Mouse (Mus musculus): ENCODE results near the gene E130218I03Rik. TPM values are rescaled to one million over a fixed set of nuclear protein-coding genes. Genes with fewer than 3 reads are reported as not detected.

Gene E130218I03Rik
- polyA plus RNA-seq, 1 experiment from 2014 or later: 0.41 TPM

DNA sequence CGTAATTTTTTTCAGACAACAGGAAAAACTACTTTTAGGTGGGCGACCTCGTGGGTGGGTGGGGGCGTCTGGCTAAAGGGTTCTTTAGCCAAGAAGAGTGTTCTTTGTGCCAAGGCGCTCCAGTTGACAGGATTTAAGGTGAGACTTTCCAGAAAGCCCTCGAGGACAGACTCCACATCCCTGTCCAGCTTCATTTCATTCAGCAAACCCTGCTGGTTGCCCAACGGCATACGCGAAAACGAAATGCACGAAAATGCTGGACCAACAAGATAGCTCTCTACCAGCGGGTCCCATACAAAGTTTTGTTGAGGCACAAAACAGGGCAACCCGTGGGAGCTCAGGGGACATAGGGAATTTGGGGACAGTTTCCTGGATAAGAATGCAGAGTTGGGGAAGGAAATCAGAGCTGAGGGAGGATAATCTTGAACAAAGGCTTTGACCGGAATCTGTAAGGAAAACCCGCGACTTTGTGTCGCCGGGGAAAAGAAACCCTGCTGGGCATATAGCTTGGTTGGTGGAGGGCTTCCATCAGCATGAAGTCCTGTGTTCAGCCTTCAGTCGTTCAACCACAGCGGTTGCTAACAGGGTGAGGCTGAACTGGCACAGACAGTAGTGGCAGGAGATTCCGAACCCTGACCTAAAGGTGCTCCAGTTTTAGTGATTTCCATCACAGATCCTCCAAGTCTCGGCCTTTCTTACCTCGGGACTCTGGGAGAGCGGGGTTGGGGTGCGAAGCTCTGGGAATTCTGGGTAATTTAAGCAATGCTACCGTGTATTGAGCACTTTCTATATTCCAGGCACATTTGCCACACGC, 6.9 kb downstream of the E130218I03Rik start:
- H3K36me3 ChIP-seq (ENCODE audit: control insufficient read depth, insufficient read depth, low read length): no peaks in the 10 kb centered on the region
- H3K9me3 ChIP-seq (ENCODE audit: control insufficient read depth, low read length): no peaks in the 10 kb centered on the region
- no peak for ATAC-seq (ENCODE audit: low FRiP score, low TSS enrichment)
- H3K27ac ChIP-seq (ENCODE audit: low read depth, low read length): no peak overlapping the region
- H3K9ac ChIP-seq (ENCODE audit: low read depth, low read length): peak overlapping the region; percentile 50
- 10% methylated on average over 27 of the region's 27 CpGs for WGBS
- peaks cover 44% of the 10 kb centered on the region; the same call in 1 of the 2 replicates for H3K4me1 ChIP-seq (ENCODE audit: control insufficient read depth, insufficient read depth, low read length)
- peaks cover 48% of the 10 kb centered on the region for H3K27me3 ChIP-seq (ENCODE audit: control insufficient read depth, insufficient read depth, low read length)
- peak overlapping the region; percentile 46 for H3K4me3 ChIP-seq (ENCODE audit: low read length)
- H3K4me2 ChIP-seq (replicated peaks; ENCODE audit: low read depth, low read length): peak overlapping the region; percentile 79

DNA sequence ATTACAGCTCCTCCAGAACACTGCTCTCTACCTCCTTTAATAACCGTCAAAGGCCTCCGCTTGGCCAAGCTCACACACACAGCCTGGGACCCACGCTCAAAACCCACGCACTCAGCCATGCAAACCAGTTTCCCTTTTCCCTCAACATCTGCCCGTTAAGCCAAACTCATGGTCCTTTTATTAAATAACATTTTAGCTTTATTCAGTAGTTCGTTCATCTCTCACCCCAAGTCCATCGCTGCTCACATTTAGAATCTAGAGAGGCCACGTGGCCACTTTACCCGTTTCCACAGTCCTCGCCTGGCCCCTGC, 7.4 kb downstream of the E130218I03Rik start:
- Histone ChIP-seq H3K27me3 (ENCODE audit: control insufficient read depth, insufficient read depth, low read length) (peaks cover 48% of the 10 kb centered on the region), H3K4me3 (ENCODE audit: low read length) (peak overlapping the region; percentile 46), H3K9ac (ENCODE audit: low read depth, low read length) (peak overlapping the region; percentile 55; the same call in 1 of the 2 replicates), H3K4me2 (replicated peaks; ENCODE audit: low read depth, low read length) (peak overlapping the region; percentile 79), H3K36me3 (ENCODE audit: control insufficient read depth, insufficient read depth, low read length) (no peaks in the 10 kb centered on the region), H3K4me1 (ENCODE audit: control insufficient read depth, insufficient read depth, low read length) (peaks cover 42% of the 10 kb centered on the region), H3K27ac (ENCODE audit: low read depth, low read length) (no peak overlapping the region), H3K9me3 (ENCODE audit: control insufficient read depth, low read length) (no peaks in the 10 kb centered on the region)
- 13% methylated on average over 10 of the region's 10 CpGs for WGBS
- ATAC-seq (ENCODE audit: low FRiP score, low TSS enrichment): no peak

DNA sequence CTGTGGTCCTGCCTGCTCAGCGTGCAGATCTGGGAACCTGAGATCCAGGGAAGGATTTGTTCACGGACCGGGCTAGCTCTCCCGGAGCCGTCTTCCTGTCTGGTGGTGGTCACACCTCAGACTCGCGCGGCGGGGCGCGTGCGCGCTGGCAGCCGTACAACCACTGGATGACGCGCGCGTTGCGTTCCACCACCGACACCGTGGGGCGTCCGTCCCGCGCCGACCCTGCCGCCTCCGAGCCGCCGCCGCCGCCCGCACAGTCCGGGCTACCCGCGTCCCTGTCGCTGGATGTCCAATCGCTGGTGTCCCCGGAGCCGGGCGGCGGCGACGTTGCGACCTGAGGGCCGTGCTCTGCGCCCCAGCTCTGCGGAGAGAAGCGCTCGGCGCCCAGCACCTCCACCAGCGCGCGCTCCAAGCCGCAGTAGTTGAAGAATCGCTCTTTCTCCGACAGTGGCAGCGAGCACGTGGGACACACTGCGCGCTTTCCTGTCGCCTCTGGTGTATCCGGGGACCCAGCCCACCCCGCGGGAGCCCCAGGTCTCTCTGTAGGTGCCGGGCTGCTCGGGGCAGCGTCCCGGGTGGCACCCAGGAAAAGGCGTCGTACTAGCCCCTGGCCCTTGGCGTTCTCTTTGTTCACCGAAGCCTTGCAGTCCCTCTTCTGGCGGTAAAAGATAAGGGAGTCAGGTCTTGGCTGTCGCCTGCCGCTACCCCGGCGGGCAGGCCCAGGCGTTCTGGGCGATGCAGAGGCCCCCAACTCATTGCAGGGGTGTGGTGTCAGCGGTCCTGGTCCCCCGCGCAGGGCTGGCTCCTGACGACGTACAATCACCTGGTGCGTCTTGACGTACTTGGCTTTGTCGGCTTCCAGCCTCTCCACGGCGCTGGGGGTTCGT, 8.0 kb downstream of the E130218I03Rik start:
- Histone ChIP-seq H3K9me3 (ENCODE audit: control insufficient read depth, low read length) (no peaks in the 10 kb centered on the region), H3K9ac (ENCODE audit: low read depth, low read length) (peak overlapping the region; percentile 55), H3K4me1 (ENCODE audit: control insufficient read depth, insufficient read depth, low read length) (peaks cover 48% of the 10 kb centered on the region), H3K27ac (ENCODE audit: low read depth, low read length) (no peak overlapping the region), H3K4me3 (ENCODE audit: low read length) (peak overlapping the region; percentile 46), H3K27me3 (ENCODE audit: control insufficient read depth, insufficient read depth, low read length) (peaks cover 48% of the 10 kb centered on the region), H3K4me2 (replicated peaks; ENCODE audit: low read depth, low read length) (peak overlapping the region; percentile 79), H3K36me3 (ENCODE audit: control insufficient read depth, insufficient read depth, low read length) (no peaks in the 10 kb centered on the region)
- under 1% methylated on average over 90 of the region's 91 CpGs for WGBS
- no peak; the same call in 1 of the 2 replicates for ATAC-seq (ENCODE audit: low FRiP score, low TSS enrichment)

DNA sequence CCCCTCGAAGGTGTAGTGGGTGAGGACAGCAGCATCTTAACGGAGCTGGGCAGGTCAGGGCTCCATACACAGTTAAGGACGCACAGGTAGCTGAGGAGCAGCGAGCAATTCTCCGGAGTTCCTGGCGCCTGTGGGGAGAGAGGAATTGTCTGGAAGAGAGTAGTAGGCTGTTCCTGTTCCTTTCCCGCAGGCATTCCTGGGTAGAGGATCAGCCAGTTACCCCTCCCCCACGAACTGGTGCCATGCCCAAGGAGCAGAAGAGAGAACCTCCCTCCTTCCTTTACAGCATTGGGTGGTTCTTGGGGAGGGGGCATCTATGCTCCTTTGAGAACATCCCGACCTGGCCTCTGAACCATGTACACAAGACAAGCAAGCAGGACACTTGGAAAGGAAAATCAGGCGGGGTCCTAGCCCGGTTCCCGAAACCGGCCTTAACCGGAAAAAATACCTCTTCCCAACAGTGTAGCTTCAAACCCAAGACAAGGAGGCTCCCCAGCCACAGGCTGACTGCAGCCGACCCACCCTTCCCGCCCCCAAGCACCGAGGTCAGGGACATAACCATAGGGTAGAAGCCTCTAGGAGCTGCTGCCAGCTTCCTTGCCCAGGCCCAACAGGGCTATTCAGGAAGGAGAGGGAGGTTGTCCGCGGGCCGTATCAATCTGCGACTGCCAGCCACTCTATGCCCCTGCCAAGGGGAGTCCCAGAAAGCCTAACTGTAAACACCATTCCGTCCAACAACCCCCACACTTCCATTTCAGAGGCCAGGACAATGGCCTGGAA, 8.9 kb downstream of the E130218I03Rik start:
- Histone ChIP-seq H3K9me3 (ENCODE audit: control insufficient read depth, low read length) (no peaks in the 10 kb centered on the region), H3K4me2 (replicated peaks; ENCODE audit: low read depth, low read length) (peak overlapping the region; percentile 79), H3K36me3 (ENCODE audit: control insufficient read depth, insufficient read depth, low read length) (no peaks in the 10 kb centered on the region), H3K9ac (ENCODE audit: low read depth, low read length) (peak overlapping the region; percentile 55; the same call in 1 of the 2 replicates), H3K27ac (ENCODE audit: low read depth, low read length) (peak overlapping the region; percentile 37; the same call in 1 of the 2 replicates), H3K27me3 (ENCODE audit: control insufficient read depth, insufficient read depth, low read length) (peaks cover 48% of the 10 kb centered on the region), H3K4me3 (ENCODE audit: low read length) (peak overlapping the region; percentile 46), H3K4me1 (ENCODE audit: control insufficient read depth, insufficient read depth, low read length) (peaks cover 50% of the 10 kb centered on the region)
- no peak for ATAC-seq (ENCODE audit: low FRiP score, low TSS enrichment)
- WGBS: 11% methylated on average over 22 of the region's 22 CpGs

- Histone ChIP-seq H3K4me3 (ENCODE audit: low read length) (peak overlapping the region; percentile 46), H3K9ac (ENCODE audit: low read depth, low read length) (peak overlapping the region; percentile 53; the same call in 1 of the 2 replicates), H3K4me1 (ENCODE audit: control insufficient read depth, insufficient read depth, low read length) (peaks cover 51% of the 10 kb centered on the region), H3K36me3 (ENCODE audit: control insufficient read depth, insufficient read depth, low read length) (no peaks in the 10 kb centered on the region), H3K4me2 (replicated peaks; ENCODE audit: low read depth, low read length) (peak overlapping the region; percentile 79), H3K27me3 (ENCODE audit: control insufficient read depth, insufficient read depth, low read length) (peaks cover 47% of the 10 kb centered on the region), H3K9me3 (ENCODE audit: control insufficient read depth, low read length) (no peaks in the 10 kb centered on the region), H3K27ac (ENCODE audit: low read depth, low read length) (peak overlapping the region; percentile 37; the same call in 1 of the 2 replicates)
- no peak for ATAC-seq (ENCODE audit: low FRiP score, low TSS enrichment)
- 9% methylated on average over 15 of the region's 15 CpGs for WGBS
These were observed 9.7 kb downstream of the E130218I03Rik start for GRCm38 (mm10) chr4:134252911-134253721.

- peak within 1 kb of the TSS; percentile 63; the same call in 1 of the 2 replicates for H3K27ac ChIP-seq (ENCODE audit: low read depth, low read length)
- H3K9me3 ChIP-seq (ENCODE audit: control insufficient read depth, low read length): no peaks in the 10 kb centered on the region
- no peaks in the 10 kb centered on the region for H3K36me3 ChIP-seq (ENCODE audit: control insufficient read depth, insufficient read depth, low read length)
- H3K4me3 ChIP-seq (ENCODE audit: low read length): peak within 1 kb of the TSS; percentile 46
- peak within 1 kb of the TSS; percentile 53; the same call in 1 of the 2 replicates for H3K9ac ChIP-seq (ENCODE audit: low read depth, low read length)
- peak within 1 kb of the TSS; percentile 79 for H3K4me2 ChIP-seq (replicated peaks; ENCODE audit: low read depth, low read length)
- H3K4me1 ChIP-seq (ENCODE audit: control insufficient read depth, insufficient read depth, low read length): peaks cover 54% of the 10 kb centered on the region
- under 1% methylated on average over 13 of the region's 13 CpGs for WGBS
- no peak for ATAC-seq (ENCODE audit: low FRiP score, low TSS enrichment)
- H3K27me3 ChIP-seq (ENCODE audit: control insufficient read depth, insufficient read depth, low read length): peaks cover 41% of the 10 kb centered on the region
These were observed 10.4 kb downstream of the E130218I03Rik start, which contains the start of gene Grrp1 for GRCm38 (mm10) chr4:134253722-134254324. Grrp1 (minus strand) TSS chr4:134254106.

DNA sequence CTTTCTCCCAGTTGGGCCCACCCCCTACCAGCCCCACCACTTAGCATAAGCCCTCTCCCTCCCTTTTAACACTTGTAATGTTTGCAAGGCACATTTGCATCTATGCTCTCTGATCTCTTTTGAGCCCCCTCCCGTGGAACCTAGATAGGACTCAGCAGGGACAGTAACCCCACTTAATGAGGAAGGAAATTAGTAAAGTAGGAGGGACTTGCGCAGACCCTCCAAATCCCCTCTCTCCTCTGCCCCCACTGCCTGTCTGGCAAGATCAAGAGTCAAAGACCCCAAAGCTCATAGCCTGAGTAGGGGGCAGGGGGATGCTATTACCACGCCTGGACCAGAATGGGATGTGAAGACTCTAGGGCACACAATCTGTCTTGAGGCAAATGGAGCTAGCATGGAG, 11.4 kb downstream of the E130218I03Rik start:
- no peak overlapping the region for H3K4me2 ChIP-seq (replicated peaks; ENCODE audit: low read depth, low read length)
- 60% methylated on average over 3 of the region's 3 CpGs for WGBS
- peaks cover 53% of the 10 kb centered on the region for H3K4me1 ChIP-seq (ENCODE audit: control insufficient read depth, insufficient read depth, low read length)
- no peaks in the 10 kb centered on the region for H3K36me3 ChIP-seq (ENCODE audit: control insufficient read depth, insufficient read depth, low read length)
- H3K9me3 ChIP-seq (ENCODE audit: control insufficient read depth, low read length): no peaks in the 10 kb centered on the region
- H3K9ac ChIP-seq (ENCODE audit: low read depth, low read length): no peak overlapping the region
- ATAC-seq (ENCODE audit: low FRiP score, low TSS enrichment): no peak
- no peak overlapping the region for H3K4me3 ChIP-seq (ENCODE audit: low read length)
- H3K27ac ChIP-seq (ENCODE audit: low read depth, low read length): no peak overlapping the region
- H3K27me3 ChIP-seq (ENCODE audit: control insufficient read depth, insufficient read depth, low read length): peaks cover 39% of the 10 kb centered on the region

Measured in kidney, embryonic 14.5 days (tissue).